Mouse (Mus musculus) layer of hippocampus, adult 9-10 months (tissue): ENCODE results near the gene Inpp5f.
"Not testable (repeated sequence)": the region's sequence is repeated elsewhere in the genome, so short reads cannot be mapped to it uniquely, and the experiment has no call there.

Source experiments
- DNase-seq: peaks from one replicate; pipeline ENCODE4 v3.0.0; 2022; ENCODE audit warnings: low spot score

Gene Inpp5f

DNA sequence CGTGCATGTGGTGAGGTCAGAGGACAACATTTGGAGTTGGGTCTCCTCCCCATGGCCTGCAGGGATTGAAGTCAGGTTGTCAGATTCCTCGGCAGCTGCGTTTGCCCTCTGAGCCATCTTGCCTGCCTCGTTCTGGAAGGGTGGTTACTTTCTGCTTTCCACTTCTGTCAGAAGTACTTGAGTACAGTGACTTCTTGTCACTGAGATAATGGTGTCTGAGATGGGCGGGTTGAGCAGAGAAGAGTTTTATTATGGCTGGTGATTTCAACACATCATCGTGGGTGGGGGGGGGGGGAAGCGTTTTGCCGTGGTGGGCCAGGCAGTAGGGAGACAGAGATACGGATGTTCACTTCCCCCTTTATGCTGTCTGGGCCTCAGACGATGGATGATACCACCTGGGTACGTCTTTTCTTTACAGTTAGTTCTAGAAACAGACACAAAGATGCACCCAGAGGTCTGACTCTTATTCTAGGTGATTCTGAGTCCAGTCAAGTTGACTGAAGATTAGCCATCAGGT, 53.8 kb downstream of the Inpp5f start:
- no peak for DNase-seq

GRCm38 (mm10) chr7:128667788-128668187, 56.7 kb downstream of the Inpp5f start:
- no peak for DNase-seq

DNA sequence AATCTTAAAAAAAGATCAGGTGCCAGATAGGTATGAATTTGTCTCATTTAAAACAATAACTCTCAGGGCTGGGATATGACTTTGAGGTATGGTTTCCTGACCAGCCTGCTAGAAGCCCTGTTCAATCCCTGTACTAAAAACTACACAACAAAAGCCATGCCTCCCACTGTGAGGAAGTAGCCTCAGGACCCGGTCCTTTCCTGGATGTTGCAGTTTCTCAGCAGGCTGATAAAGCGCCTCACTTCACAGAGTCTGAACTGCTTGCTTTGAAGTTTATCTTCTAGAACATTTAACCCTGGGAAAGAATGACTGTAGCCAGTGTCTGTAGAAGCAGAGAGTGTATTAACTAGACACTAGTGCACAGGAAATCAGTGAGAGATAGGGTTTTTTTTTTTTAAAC, 57.7 kb downstream of the Inpp5f start:
- DNase-seq: no peak

DNA sequence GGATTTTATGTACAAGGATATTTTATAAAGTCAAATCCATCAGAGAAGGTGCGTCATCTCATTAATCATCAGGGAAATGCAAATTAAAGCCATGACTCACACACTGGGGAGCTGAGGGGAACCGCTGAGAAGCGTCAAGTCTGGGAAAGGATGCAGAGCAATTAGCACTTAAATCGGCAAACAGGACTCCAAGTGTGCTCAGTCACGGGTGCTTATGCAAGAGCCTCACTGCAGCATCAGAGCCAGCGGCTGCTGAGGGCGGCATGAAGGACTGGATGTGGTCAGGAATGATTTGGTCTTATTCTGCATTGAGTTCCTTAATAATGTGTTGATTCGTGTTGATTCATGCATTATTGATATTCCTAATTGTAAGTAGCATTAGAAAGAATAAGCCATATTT, 60.8 kb downstream of the Inpp5f start:
- DNase-seq: no peak

- no peak for DNase-seq
These were observed 61.4 kb downstream of the Inpp5f start for GRCm38 (mm10) chr7:128672408-128673010.

- DNase-seq: no peak
These were observed 67.4 kb downstream of the Inpp5f start for GRCm38 (mm10) chr7:128678546-128678945.

- DNase-seq: no peak
These were observed 76.9 kb downstream of the Inpp5f start for GRCm38 (mm10) chr7:128687821-128688564.

GRCm38 (mm10) chr7:128689347-128689746, 78.2 kb downstream of the Inpp5f start:
- no peak for DNase-seq

GRCm38 (mm10) chr7:128690070-128690469, 78.9 kb downstream of the Inpp5f start:
- peak; percentile 88 for DNase-seq

- peak; percentile 82 for DNase-seq
These were observed 79.7 kb downstream of the Inpp5f start for GRCm38 (mm10) chr7:128690796-128691195.

DNA sequence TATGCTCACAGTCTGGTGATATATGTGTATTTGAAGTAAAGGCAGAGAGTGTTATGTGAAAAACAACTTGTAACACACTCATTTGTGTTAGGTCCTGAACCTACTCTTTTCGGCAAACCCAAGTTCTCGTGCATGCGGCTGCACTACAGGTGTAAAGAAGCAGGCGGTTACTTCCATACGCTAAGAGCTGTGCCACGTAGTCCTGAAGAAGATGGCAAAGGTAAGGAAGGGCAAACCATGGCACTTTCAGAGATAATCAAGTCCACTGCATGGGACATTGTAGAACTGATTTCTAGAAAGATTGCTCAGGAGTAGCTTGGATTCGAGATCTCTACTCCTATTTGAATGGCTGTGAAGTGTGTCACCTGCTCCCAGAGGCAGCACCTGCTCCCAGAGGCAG, 81.0 kb downstream of the Inpp5f start:
- DNase-seq: no peak

DNA sequence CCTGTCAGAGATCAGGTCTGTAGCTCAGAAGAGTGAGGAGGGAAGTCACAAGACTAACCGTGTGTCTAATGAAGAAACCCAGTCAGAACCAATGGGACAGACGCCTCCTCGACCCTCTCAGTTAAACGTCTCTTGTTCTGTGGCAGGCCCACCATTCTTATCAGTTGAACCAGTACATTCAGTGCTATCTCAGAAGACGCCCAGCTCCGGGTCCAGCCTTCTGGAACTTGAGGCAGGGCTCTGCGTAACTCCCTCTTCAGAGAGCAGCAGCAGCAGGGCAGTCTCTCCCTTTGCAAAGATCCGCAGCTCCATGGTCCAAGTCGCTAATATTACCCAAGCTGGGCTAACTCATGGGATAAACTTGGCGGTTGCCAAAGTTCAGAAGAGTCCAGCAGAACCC, 83.7 kb downstream of the Inpp5f start:
- DNase-seq: no peak

DNA sequence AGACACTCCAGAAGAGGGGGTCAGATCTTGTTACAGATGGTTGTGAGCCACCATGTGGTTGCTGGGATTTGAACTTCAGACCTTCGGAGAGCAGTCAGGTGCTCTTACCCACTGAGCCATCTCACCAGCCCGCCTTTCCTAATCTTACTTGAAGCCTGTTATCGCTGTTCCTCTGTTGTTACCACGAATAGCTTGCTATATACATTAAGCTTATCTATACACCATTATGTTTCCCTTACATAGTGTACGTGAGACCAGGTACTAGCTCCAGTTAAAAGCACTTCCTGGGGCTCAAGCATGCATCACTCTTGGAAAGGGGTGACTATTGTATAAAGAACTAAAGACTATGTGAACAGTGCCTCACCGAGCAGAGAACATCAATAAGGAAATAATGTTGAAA, 88.8 kb downstream of the Inpp5f start:
- not testable (repeated sequence) for DNase-seq

GRCm38 (mm10) chr7:128705735-128706134, 94.6 kb downstream of the Inpp5f start:
- DNase-seq: peak; percentile 54

GRCm38 (mm10) chr7:128717991-128718390, 106.9 kb downstream of the Inpp5f start:
- DNase-seq: no peak

GRCm38 (mm10) chr7:128724761-128725160, 113.6 kb downstream of the Inpp5f start:
- DNase-seq: peak; percentile 88

GRCm38 (mm10) chr7:128725189-128725588, 114.1 kb downstream of the Inpp5f start:
- DNase-seq: no peak

- DNase-seq: no peak
These were observed 115.9 kb downstream of the Inpp5f start for GRCm38 (mm10) chr7:128726999-128727398.

GRCm38 (mm10) chr7:128727701-128728100, 116.6 kb downstream of the Inpp5f start:
- no peak for DNase-seq

DNA sequence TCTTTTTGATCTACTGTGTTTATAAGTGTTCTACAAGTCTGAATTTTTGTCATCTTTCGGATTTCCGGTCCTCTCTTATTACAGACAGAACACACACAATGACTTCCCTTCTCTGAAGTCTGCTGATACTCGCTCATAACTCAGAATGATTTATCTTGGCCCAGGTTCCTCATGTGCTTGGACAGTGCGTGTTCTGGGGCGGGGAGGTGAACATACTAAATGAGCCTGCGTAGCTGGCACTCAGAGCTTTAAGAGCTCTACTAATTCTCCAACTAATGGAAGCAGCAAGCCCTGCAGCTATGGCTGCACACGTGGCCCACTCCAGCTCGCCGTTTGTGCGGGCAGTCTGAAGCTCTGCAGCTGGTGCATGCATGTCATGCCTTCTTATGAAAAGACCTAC, 117.6 kb downstream of the Inpp5f start:
- DNase-seq: no peak

DNA sequence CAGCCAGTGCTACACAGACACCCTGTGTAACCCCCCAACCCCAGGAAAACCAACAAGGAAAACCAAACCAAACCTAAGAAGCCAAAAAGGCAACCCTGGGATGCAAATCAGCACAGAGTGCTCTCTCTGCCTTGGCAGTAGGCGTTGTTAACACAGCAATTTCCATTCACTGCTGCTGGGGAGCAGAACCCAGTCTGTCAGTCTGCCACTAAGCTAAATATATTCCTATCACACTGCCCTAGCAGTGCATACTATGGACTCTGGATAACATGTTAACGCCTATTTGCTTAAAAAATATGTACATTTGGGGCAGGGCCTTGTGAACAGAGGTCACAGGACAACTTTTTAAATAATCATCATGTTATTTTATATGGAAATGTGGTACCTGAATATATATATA, 120.5 kb downstream of the Inpp5f start:
- DNase-seq: no peak

DNA sequence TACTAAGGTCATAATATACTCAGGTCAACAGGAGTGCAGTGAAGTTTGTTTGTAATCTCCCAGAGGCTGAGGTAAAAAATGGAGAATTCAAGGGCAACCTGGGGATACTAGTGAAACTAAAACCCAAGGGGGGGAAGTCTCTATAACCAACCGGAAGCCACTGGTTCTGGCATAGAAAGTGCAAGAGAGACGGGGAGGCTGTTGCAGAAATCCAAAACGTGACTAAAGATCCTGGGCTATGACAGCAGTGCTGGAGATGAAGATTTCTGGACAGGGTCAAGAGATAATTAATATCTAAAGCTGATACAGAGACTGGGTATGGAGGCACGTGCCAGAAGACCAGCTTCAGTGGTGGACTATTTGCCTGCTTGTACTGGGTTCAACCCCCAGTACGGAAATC, 126.9 kb downstream of the Inpp5f start:
- no peak for DNase-seq

GRCm38 (mm10) chr7:128739116-128739461, 128.0 kb downstream of the Inpp5f start:
- no peak for DNase-seq
